Mouse (Mus musculus) kidney, adult 2 months (tissue): ENCODE data around the gene Tubd1. TPM values are rescaled to one million over a fixed set of nuclear protein-coding genes. Genes with fewer than 3 reads are reported as not detected.
A peak's percentile ranks its signal among the peaks of the same experiment; 100 is the strongest.

Experiments used
- DNase-seq: peaks from one replicate; pipeline ENCODE4 v3.0.0; 2021
- H3K27ac ChIP-seq: fragments of 200-500 bp; 2 replicates; pipeline ENCODE4 v1.5.1; 2012; ENCODE audit warnings: low read depth, low read length, control low read depth, inconsistent platforms; ENCODE audit not compliant: insufficient read depth
- H3K27me3 ChIP-seq: fragments of 200-500 bp; replicated peaks from 2 replicates; pipeline ENCODE4 v1.6.1; 2012; ENCODE audit warnings: mild to moderate bottlenecking, moderate library complexity, low read length, inconsistent platforms; ENCODE audit not compliant: control insufficient read depth, insufficient read depth
- H3K36me3 ChIP-seq: fragments of 200-500 bp; 2 replicates; pipeline ENCODE4 v1.6.1; 2012; ENCODE audit warnings: mild to moderate bottlenecking, moderate library complexity, low read length, inconsistent platforms; ENCODE audit not compliant: control insufficient read depth, insufficient read depth
- H3K4me1 ChIP-seq: fragments of 200-500 bp; 2 replicates; pipeline ENCODE4 v1.6.1; 2011; ENCODE audit warnings: low read length; ENCODE audit not compliant: control insufficient read depth, insufficient read depth
- H3K4me3 ChIP-seq: fragments of 200-500 bp; 2 replicates; pipeline ENCODE4 v1.5.1; 2011; ENCODE audit warnings: mild to moderate bottlenecking, low read depth, low read length, control low read depth; ENCODE audit not compliant: insufficient read depth
- CTCF ChIP-seq: fragments of 200-500 bp; conservative IDR thresholded peaks from 2 replicates; pipeline ENCODE4 v1.5.1; 2011; ENCODE audit warnings: low read depth, mild to moderate bottlenecking, control low read depth, low read length, moderate library complexity, mixed read lengths; ENCODE audit not compliant: insufficient read depth, insufficient read length
- POLR2A ChIP-seq: fragments of 200-500 bp; IDR thresholded peaks from one replicate; pipeline ENCODE4 v1.6.1; 2011; ENCODE audit warnings: low read depth, low read length, control low read depth
- WGBS: fragments of 180-500 bp; shearing (Covaris S2); methylation state at CpG from one replicate; pipeline ENCODE4 v1.1.7; 2018; 5-methylcytosine and 5-hydroxymethylcytosine counted together
- polyA plus RNA-seq: library from polyadenylated mRNA; depleted of rRNA; stranded (reverse); fragments of >200 nt; gene quantifications from 2 replicates; pipeline ENCODE4 v1.2.3, GENCODE M21; 2012; rRNA removed

Gene Tubd1
- 2.6 and 2.8 TPM in 2 replicates for polyA plus RNA-seq

- Histone ChIP-seq H3K4me3 (peak within 1 kb of the TSS; percentile 84), H3K4me1 (peaks cover 10% of the 10 kb centered on the region; the same call in 1 of the 2 replicates), H3K36me3 (no peaks in the 10 kb centered on the region; the same call in 1 of the 2 replicates), H3K27ac (peak within 1 kb of the TSS; percentile 39), H3K27me3 (no peaks in the 10 kb centered on the region)
- peak; percentile 100 for DNase-seq
- WGBS, result under 1% methylated on average over 43 of the region's 43 CpGs
- TF ChIP-seq CTCF, result no peak
- peak; percentile 93 for TF ChIP-seq POLR2A
These were observed at the start of gene Tubd1, which contains the start of gene Rps6kb1 for GRCm38 (mm10) chr11:86544639-86545299. Gene Tubd1 (plus strand): TSS chr11:86544991. Gene Rps6kb1 (minus strand): TSS chr11:86544805.

DNA sequence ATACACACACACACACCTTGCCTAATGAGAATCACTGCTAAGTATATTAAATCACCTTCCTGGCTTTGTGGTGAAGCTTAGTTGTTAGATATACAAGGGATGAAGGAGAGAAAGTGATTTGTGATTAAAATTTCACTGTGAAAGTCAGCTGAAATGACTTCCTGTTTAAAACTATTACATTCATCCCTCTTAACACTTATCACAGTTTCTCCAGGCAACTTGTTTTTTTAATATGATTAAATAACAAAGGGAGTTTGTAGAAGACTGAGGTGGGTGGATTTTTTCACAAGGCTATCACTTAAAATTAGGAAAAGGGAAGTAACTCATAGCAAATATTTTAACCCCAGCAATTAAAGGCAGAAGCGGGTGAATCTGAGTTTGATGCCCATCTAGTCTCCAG, 47.4 kb upstream of the Tubd1 start:
- TF ChIP-seq POLR2A (no peak), CTCF (no peak)
- H3K27me3 ChIP-seq, result no peaks in the 10 kb centered on the region
- H3K36me3 ChIP-seq, result peaks cover 4% of the 10 kb centered on the region

DNA sequence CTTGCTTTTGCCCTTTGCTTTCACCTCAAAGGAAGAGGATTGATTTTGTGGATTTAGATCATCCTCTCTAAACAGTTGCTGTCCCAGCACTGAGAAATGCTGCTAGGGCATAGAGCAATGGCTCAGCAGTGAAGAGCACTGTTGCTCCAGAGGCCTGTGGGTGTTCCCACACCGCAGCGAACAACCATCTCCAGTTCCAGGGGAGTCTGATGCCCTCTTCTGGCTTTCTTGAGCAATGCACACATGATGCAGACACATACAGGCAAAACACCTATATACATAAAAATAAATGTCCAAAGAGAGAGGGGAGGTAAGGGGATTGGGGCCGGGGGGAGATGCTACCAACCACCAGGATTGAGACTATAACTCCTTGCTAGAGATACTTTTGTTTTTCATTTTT, 46.9 kb upstream of the Tubd1 start:
- no peak for DNase-seq
- no peak overlapping the region for H3K4me3 ChIP-seq
- 90% methylated on average over 3 of the region's 3 CpGs for WGBS
- no peaks in the 10 kb centered on the region for H3K27me3 ChIP-seq
- H3K27ac ChIP-seq, result no peak overlapping the region
- H3K36me3 ChIP-seq, result peaks cover 4% of the 10 kb centered on the region
- no peaks in the 10 kb centered on the region; the same call in 1 of the 2 replicates for H3K4me1 ChIP-seq
- TF ChIP-seq CTCF (0 out of 2 replicates have a peak, but pooled peaks have one; percentile 26), POLR2A (no peak)

More for the DNA sequence above, 47.4 kb upstream of the Tubd1 start:
- DNase-seq, result no peak
- Histone ChIP-seq H3K4me1 (no peaks in the 10 kb centered on the region; the same call in 1 of the 2 replicates), H3K27ac (no peak overlapping the region), H3K4me3 (no peak overlapping the region)
- 89% methylated on average over 1 of the region's 1 CpGs for WGBS

DNA sequence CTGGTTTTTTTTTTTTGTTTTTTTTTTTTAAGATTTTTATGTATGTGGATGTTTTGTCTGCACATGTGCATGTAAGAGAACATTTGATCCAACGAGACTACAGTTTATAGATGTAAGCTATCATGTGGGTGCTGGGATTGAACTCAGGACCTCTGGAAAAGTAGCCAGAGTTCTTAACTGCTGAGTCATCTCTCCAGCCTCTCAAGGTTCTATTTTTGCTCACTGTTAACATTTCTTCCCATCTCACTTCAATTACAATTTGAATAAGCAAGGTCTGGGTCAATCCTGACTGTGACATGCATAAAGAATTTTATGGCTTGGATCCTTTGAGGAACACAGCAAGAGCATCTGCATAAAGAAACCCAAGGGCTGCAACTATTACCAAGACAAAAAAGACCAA, 44.0 kb upstream of the Tubd1 start:
- H3K4me3 ChIP-seq, result no peak overlapping the region
- no peak overlapping the region for H3K27ac ChIP-seq
- H3K27me3 ChIP-seq, result no peaks in the 10 kb centered on the region
- no peak for TF ChIP-seq POLR2A
- no peak for TF ChIP-seq CTCF
- no peak for DNase-seq
- peaks cover 4% of the 10 kb centered on the region for H3K36me3 ChIP-seq
- H3K4me1 ChIP-seq, result no peaks in the 10 kb centered on the region; the same call in 1 of the 2 replicates
- WGBS, result 66% methylated on average over 1 of the region's 1 CpGs

DNA sequence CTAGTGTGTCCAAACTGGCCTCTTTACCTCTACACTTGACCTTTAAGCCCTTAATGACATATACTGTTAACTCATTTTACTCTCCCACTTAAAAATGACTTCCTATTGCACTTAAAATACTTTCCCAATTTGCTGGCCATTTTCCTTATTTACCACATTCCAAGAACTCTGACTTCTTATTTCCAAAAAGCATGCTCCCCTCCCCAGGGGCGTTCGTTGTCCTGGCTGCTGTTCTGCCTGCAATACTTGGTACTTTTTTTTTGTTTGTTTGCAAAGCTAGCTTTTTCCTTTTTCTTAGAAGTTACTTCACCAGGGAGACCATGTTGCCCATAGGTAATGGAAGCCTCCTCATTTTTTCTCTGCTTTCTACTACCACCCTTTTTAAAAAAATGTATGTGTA, 41.7 kb upstream of the Tubd1 start:
- Histone ChIP-seq H3K4me1 (no peaks in the 10 kb centered on the region), H3K27me3 (no peaks in the 10 kb centered on the region), H3K4me3 (no peak overlapping the region), H3K36me3 (peaks cover 4% of the 10 kb centered on the region), H3K27ac (no peak overlapping the region)
- DNase-seq, result no peak
- WGBS, result 76% methylated on average over 2 of the region's 2 CpGs
- TF ChIP-seq CTCF (no peak), POLR2A (no peak)

DNA sequence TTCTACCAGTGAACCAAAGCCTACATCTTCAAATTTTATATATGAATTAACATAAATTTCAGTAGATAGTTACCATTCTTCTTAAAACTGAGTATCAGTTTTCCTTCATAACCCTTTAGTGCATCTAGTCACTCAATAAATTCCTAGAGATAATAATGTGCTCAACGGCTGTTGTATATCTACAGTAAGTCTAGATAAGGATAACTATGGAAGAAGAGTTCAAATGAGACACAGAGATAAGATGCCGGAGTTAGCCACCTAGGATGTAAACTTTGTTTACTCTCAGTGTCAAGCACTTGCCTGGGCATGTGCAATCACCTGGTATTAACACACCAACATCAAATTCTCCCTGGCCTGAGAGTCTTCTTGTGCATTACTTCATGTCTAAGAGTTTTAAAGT, 37.5 kb upstream of the Tubd1 start:
- Histone ChIP-seq H3K4me3 (no peak overlapping the region), H3K36me3 (peaks cover 7% of the 10 kb centered on the region), H3K4me1 (no peaks in the 10 kb centered on the region), H3K27ac (no peak overlapping the region), H3K27me3 (no peaks in the 10 kb centered on the region)
- DNase-seq, result no peak
- 90% methylated on average over 2 of the region's 2 CpGs for WGBS
- TF ChIP-seq CTCF (no peak), POLR2A (no peak)

- Histone ChIP-seq H3K4me3 (no peak overlapping the region), H3K27ac (no peak overlapping the region), H3K4me1 (no peaks in the 10 kb centered on the region), H3K36me3 (peaks cover 8% of the 10 kb centered on the region), H3K27me3 (no peaks in the 10 kb centered on the region)
- no peak for DNase-seq
- 93% methylated on average over 2 of the region's 2 CpGs for WGBS
- no peak for TF ChIP-seq POLR2A
These were observed 36.8 kb upstream of the Tubd1 start for GRCm38 (mm10) chr11:86507991-86508390.
